Mouse (Mus musculus): ENCODE results near the gene Glis1. TPM values are rescaled to one million over a fixed set of nuclear protein-coding genes. Genes with fewer than 3 reads are reported as not detected.

Glis1 gene
- polyA plus RNA-seq, 1 experiment from 2014 or later, result 26.0 TPM

DNA sequence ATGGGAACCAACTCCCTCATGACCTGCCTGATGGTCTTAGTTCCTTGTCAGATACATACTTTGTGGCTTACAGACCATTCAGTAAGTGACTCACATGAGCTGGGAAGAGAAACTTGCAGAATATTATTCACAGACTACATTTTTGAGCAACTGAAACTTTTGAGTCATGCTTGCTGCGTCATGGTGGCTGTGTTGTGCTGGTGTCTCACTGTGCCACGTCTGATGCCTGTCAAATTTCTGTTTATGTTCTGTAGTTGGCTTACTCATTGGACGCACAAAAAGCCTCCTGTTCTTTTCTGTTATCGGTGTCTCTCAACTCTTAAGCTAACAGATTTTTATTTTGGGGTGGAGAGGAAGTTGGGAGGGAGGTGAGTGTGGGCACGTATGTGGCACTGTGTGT, 119.4 kb downstream of the Glis1 start:
- H3K4me2 ChIP-seq (replicated peaks), result no peak overlapping the region
- no peak overlapping the region for H3K9ac ChIP-seq
- H3K27ac ChIP-seq, result no peak overlapping the region
- H3K9me3 ChIP-seq, result no peaks in the 10 kb centered on the region
- ATAC-seq (ENCODE audit: insufficient number of reproducible peaks, insufficient read depth, low FRiP score, low TSS enrichment), result no peak
- WGBS, result 69% methylated on average over 5 of the region's 5 CpGs
- no peaks in the 10 kb centered on the region for H3K36me3 ChIP-seq
- H3K4me1 ChIP-seq, result peaks cover 39% of the 10 kb centered on the region
- H3K27me3 ChIP-seq, result no peaks in the 10 kb centered on the region
- H3K4me3 ChIP-seq, result no peak overlapping the region

DNA sequence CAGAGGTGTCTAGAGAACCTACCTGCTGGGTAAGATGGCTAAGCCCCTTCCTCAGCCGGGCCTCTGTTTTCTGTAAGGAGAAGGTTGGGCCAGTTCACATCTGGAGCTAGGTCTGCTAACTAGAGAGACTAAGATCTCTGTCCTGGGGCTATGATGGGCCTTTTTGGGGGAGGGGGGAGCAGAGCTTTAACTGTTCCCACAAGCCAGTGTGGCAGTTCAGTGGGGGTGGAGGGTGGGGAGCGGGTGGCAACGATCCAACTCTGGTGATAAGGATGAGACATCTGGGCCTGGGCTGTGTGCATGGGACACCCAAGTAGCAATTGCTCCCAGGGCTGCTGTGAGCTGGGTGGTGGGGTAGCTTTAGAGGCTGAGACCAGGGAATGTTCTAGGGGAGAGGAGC, 124.4 kb downstream of the Glis1 start:
- Histone ChIP-seq H3K4me3 (no peak overlapping the region), H3K9ac (no peak overlapping the region), H3K4me1 (peaks cover 23% of the 10 kb centered on the region), H3K27me3 (0 out of 2 replicates have a peak, but pooled peaks cover 2% of the 10 kb centered on the region), H3K27ac (no peak overlapping the region), H3K36me3 (no peaks in the 10 kb centered on the region), H3K4me2 (replicated peaks) (no peak overlapping the region), H3K9me3 (no peaks in the 10 kb centered on the region)
- 50% methylated on average over 3 of the region's 3 CpGs for WGBS
- no peak for ATAC-seq (ENCODE audit: insufficient number of reproducible peaks, insufficient read depth, low FRiP score, low TSS enrichment)

DNA sequence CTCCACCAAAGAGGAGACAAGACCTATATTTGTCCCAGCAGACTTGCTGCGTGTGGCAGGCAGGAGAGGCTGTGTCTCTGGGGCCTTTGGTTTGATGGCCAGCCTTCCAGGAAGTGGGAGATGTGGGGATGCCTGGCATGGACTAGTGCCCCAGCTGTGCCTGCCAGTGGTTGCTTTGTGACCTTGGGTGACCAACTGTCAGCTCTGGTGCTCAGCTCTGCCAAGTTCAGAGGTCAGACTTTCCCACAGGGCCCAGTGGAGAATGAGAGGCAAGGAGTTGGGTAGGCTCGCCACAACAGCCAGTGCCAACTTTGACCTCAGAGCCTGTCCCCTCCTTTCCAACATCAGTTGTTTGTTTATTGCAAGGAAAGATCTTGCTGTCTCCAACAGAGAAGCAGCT, 126.7 kb downstream of the Glis1 start:
- ATAC-seq (ENCODE audit: insufficient number of reproducible peaks, insufficient read depth, low FRiP score, low TSS enrichment), result no peak
- H3K4me1 ChIP-seq, result peaks cover 23% of the 10 kb centered on the region

DNA sequence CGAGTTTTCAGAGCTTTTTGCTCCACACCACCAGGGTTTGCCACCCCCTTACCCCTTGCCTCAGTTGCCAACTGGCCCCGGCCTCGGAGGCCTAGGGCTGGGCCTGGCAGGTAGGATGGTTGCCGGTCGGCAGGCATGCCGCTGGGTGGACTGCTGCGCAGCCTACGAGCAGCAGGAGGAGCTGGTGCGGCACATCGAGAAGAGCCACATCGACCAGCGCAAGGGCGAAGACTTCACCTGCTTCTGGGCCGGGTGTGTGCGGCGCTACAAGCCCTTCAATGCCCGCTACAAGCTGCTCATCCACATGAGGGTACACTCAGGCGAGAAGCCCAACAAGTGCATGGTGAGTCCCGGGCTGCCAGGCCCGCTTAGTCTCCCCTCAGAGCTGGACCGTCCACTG, 133.8 kb downstream of the Glis1 start:
- no peaks in the 10 kb centered on the region for H3K9me3 ChIP-seq
- ATAC-seq (ENCODE audit: insufficient number of reproducible peaks, insufficient read depth, low FRiP score, low TSS enrichment), result no peak
- H3K4me1 ChIP-seq, result peaks cover 11% of the 10 kb centered on the region
- no peak overlapping the region for H3K9ac ChIP-seq
- WGBS, result 72% methylated on average over 21 of the region's 21 CpGs
- H3K4me3 ChIP-seq, result no peak overlapping the region
- no peak overlapping the region for H3K4me2 ChIP-seq (replicated peaks)
- 0 out of 2 replicates have a peak, but pooled peaks cover 10% of the 10 kb centered on the region for H3K27me3 ChIP-seq
- H3K36me3 ChIP-seq, result no peaks in the 10 kb centered on the region
- no peak overlapping the region for H3K27ac ChIP-seq

More for the DNA sequence above, 126.7 kb downstream of the Glis1 start:
- Histone ChIP-seq H3K4me2 (replicated peaks) (no peak overlapping the region), H3K27ac (no peak overlapping the region), H3K36me3 (no peaks in the 10 kb centered on the region), H3K27me3 (0 out of 2 replicates have a peak, but pooled peaks cover 4% of the 10 kb centered on the region), H3K4me3 (no peak overlapping the region), H3K9ac (no peak overlapping the region), H3K9me3 (no peaks in the 10 kb centered on the region)
- WGBS, result 81% methylated on average over 2 of the region's 2 CpGs

DNA sequence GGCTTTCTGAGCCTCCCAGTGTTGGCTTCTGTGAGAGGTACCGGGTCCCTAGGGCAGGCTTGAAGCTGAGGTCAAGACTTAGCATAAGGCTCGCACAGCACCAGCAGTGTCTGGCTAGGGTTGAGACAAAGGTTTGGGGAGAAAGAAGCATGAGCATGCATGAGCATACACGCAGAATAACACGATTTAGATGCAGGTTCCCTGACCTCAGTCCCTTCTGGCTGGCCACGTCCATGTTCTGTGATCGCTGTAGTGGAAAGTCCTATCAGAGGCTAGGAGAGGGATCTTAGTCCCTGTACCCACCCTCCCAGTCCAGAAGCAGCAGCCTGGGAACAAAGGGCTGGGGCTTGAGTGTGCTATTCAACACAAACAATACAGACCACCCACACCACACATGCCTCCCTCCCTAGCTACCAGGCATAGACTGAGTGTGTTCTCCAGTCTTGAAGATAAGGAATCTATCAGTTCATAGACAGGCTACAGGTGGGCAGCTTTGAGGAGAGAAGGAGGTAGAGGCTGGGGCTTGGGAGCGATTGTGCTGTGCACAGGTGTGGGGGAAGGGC, 134.6 kb downstream of the Glis1 start:
- no peak overlapping the region for H3K4me2 ChIP-seq (replicated peaks)
- H3K27ac ChIP-seq, result no peak overlapping the region
- H3K27me3 ChIP-seq, result 0 out of 2 replicates have a peak, but pooled peaks cover 7% of the 10 kb centered on the region
- ATAC-seq (ENCODE audit: insufficient number of reproducible peaks, insufficient read depth, low FRiP score, low TSS enrichment), result no peak
- no peak overlapping the region for H3K9ac ChIP-seq
- no peak overlapping the region for H3K4me3 ChIP-seq
- 83% methylated on average over 7 of the region's 7 CpGs for WGBS
- peaks cover 11% of the 10 kb centered on the region for H3K4me1 ChIP-seq
- H3K9me3 ChIP-seq, result no peaks in the 10 kb centered on the region
- no peaks in the 10 kb centered on the region for H3K36me3 ChIP-seq

DNA sequence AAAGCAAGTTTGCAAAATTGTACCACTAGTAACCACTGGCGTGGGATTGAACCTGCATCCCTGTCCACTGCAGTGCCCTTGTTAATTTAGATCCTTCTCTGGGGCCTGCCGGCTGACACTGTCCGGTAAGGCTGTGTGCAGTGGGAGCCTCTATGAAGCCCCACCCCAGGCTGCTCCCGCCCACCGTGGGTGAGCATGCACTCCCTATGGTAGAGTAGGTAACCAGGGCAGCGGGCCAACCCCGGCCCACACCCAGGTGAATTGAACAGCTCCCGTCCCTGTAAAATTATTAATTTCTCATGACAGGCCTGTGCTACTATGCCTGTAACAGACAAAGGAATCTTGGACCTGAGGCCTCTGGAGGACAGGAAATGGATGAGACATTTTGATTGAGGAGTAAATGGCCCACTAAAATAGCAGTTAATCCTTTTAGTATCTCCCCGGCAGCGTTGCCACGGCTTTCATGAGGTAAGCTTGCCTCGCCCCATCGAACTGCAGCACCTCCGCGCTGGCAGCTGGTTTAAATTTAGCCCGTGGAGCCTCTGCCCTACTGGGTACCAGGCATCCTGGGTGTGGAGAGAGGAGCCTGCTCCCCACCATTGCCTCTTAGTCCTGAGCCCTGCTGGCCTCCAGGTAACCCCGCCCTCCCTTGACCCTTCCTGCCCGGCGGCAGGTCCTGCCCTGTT, 136.1 kb downstream of the Glis1 start:
- Histone ChIP-seq H3K36me3 (no peaks in the 10 kb centered on the region), H3K27ac (no peak overlapping the region), H3K4me2 (replicated peaks) (no peak overlapping the region), H3K9me3 (no peaks in the 10 kb centered on the region), H3K4me3 (no peak overlapping the region), H3K4me1 (peaks cover 12% of the 10 kb centered on the region), H3K27me3 (0 out of 2 replicates have a peak, but pooled peaks cover 7% of the 10 kb centered on the region), H3K9ac (no peak overlapping the region)
- no peak for ATAC-seq (ENCODE audit: insufficient number of reproducible peaks, insufficient read depth, low FRiP score, low TSS enrichment)
- WGBS, result 44% methylated on average over 19 of the region's 19 CpGs

DNA sequence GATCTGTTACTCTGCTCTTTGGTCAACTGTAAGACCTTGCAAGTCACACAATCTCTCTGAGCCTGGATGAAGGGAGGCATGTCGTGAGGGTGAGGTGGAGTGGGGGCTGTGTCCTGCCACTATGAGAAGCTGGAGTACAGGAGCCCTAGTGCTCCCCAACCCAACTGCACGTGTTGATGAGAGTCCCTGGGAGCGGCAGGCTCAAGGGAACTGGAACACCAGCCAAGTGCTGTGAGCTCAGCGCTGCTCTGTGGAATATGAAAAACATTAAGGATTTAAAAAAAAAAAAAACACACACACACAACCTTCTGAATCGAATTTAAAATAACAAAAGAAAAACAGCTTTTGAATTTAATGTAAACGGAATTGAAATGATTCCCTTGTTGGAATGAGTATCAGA, 141.4 kb downstream of the Glis1 start:
- Histone ChIP-seq H3K27me3 (no peaks in the 10 kb centered on the region), H3K4me3 (no peak overlapping the region), H3K9ac (no peak overlapping the region), H3K27ac (no peak overlapping the region), H3K4me2 (replicated peaks) (no peak overlapping the region), H3K9me3 (no peaks in the 10 kb centered on the region), H3K4me1 (peaks cover 18% of the 10 kb centered on the region), H3K36me3 (no peaks in the 10 kb centered on the region)
- no peak for ATAC-seq (ENCODE audit: insufficient number of reproducible peaks, insufficient read depth, low FRiP score, low TSS enrichment)
- WGBS, result 62% methylated on average over 6 of the region's 6 CpGs

DNA sequence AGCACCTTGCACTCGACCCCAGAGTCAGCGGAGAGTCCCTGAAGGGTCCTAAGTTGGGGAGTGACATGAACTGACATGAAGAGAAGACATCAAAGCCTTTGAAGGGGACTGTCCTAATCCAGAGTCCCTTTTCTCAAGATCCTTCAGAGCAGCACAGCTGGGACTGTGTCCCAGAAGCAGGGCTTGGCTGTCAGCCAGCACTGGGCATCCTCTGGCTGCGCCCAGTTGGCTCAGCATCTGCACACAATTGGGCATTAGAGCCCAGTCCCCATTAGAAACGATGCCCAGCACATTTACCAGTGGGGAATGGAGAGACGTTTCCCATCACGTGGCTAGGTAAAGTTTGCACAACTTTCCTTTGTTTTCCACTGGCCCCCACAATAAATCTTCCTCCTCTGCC, 142.4 kb downstream of the Glis1 start:
- no peaks in the 10 kb centered on the region for H3K27me3 ChIP-seq
- H3K36me3 ChIP-seq, result no peaks in the 10 kb centered on the region
- 59% methylated on average over 6 of the region's 6 CpGs for WGBS
- peaks cover 15% of the 10 kb centered on the region; the same call in 1 of the 2 replicates for H3K4me1 ChIP-seq
- no peak overlapping the region for H3K4me2 ChIP-seq (replicated peaks)
- H3K9me3 ChIP-seq, result no peaks in the 10 kb centered on the region
- ATAC-seq (ENCODE audit: insufficient number of reproducible peaks, insufficient read depth, low FRiP score, low TSS enrichment), result no peak
- H3K27ac ChIP-seq, result no peak overlapping the region
- H3K4me3 ChIP-seq, result no peak overlapping the region
- no peak overlapping the region for H3K9ac ChIP-seq

DNA sequence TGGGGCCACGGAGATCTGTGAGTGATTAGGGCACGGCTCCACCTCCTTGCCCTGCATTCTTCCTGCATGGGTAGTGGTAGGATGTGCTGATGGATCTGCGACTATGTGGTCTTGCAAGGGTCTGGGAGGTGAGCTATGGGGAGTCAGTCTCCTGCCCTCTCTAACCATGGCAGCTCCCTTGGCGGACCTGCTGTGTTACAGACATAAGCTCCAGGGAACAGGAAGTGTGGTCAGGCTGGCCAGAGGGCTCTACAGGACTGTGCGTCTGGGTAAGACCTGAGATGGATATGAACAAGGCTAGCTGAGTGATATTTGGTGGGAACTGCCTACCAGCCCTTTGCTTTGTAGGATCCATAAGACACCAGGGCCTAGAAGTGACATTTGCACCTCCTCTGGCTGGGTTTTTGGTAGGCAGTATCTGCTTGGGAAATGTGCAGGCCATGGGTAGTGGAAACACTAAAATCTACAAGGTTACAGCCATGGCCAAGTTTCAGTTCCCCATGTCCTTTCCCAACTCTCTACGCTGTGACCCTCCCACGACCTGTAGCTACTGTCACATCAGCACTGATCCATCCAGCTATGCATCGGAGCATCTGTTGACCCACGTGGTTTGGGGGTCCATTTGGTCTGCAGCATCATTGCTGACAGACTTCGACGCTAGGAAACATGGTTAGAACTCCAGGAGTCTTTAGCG, 142.9 kb downstream of the Glis1 start:
- Histone ChIP-seq H3K27me3 (no peaks in the 10 kb centered on the region), H3K27ac (no peak overlapping the region), H3K9me3 (no peaks in the 10 kb centered on the region), H3K9ac (no peak overlapping the region), H3K4me3 (no peak overlapping the region), H3K36me3 (no peaks in the 10 kb centered on the region), H3K4me1 (peaks cover 15% of the 10 kb centered on the region; the same call in 1 of the 2 replicates), H3K4me2 (replicated peaks) (no peak overlapping the region)
- 78% methylated on average over 12 of the region's 12 CpGs for WGBS
- ATAC-seq (ENCODE audit: insufficient number of reproducible peaks, insufficient read depth, low FRiP score, low TSS enrichment), result peak; percentile 28; the same call in 1 of the 2 replicates

DNA sequence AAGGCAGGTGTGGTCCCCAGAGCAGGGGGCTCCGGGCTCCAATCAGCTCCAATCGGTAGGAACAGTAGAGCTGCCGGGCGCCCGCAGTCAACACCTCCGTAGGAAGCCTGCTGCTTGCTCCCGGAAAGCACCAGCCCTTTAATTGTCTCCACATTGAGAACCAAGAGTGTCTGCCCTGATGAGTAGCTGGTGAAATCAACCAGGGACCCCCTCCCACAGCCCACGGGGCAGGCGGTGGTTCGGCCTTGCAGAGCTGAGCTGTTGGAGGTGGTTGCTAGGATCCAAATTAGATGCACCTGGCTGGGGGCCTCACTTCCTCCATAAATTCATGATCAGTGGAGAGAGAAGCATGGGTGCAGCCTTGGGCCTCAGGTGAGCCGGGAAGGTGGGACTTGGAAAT, 146.5 kb downstream of the Glis1 start:
- H3K36me3 ChIP-seq, result no peaks in the 10 kb centered on the region
- 36% methylated on average over 11 of the region's 11 CpGs for WGBS
- H3K9me3 ChIP-seq, result no peaks in the 10 kb centered on the region
- no peak overlapping the region for H3K9ac ChIP-seq
- H3K27ac ChIP-seq, result no peak overlapping the region
- no peak overlapping the region for H3K4me2 ChIP-seq (replicated peaks)
- ATAC-seq (ENCODE audit: insufficient number of reproducible peaks, insufficient read depth, low FRiP score, low TSS enrichment), result no peak
- H3K4me3 ChIP-seq, result no peak overlapping the region
- H3K4me1 ChIP-seq, result peaks cover 10% of the 10 kb centered on the region; the same call in 1 of the 2 replicates
- no peaks in the 10 kb centered on the region for H3K27me3 ChIP-seq

DNA sequence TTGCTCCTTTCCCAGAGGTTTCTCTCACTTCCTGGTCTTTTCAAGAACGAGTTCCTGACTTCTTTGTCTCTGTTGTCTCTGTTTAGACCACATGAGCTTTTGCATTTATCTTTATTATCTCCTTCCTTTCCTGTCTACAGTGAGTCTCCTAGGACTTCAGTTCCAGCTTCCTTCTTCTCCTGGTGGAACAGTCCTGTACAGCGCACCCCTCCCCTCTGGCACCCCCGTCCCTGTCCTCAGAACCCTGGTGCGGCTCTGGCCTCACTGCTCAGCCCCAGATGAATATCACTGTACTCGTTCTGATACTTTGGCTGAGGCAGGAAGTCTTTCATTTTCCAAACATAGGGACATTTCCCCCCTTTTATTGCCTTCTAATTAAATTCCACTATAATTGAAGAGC, 152.0 kb downstream of the Glis1 start:
- H3K27ac ChIP-seq, result no peak overlapping the region
- H3K9me3 ChIP-seq, result no peaks in the 10 kb centered on the region
- H3K4me2 ChIP-seq (replicated peaks), result no peak overlapping the region
- H3K4me1 ChIP-seq, result peaks cover 8% of the 10 kb centered on the region; the same call in 1 of the 2 replicates
- WGBS, result 60% methylated on average over 5 of the region's 5 CpGs
- H3K4me3 ChIP-seq, result no peak overlapping the region
- no peak overlapping the region for H3K9ac ChIP-seq
- no peak for ATAC-seq (ENCODE audit: insufficient number of reproducible peaks, insufficient read depth, low FRiP score, low TSS enrichment)
- no peaks in the 10 kb centered on the region for H3K36me3 ChIP-seq
- H3K27me3 ChIP-seq, result no peaks in the 10 kb centered on the region

DNA sequence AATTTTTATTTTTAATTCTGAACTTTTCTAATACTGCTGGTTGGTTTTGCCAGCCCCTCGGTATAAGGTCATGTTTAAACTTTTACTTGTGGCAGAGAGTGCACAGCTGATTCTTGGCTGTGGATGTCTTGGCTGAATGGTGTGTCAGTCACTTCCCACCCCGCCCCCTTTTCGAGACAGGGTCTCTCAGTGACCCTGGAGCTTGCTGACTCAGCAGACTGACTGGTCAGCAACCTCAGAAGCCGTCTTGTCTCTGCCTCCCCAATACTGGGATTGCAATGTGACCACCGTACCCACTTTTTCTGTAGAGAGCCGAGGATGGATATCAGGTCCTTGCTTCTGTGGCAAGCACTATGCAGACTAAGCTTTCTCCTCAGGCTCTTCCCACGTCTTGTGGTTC, 154.2 kb downstream of the Glis1 start:
- WGBS, result 78% methylated on average over 7 of the region's 7 CpGs
- Histone ChIP-seq H3K36me3 (no peaks in the 10 kb centered on the region), H3K27ac (no peak overlapping the region), H3K9me3 (no peaks in the 10 kb centered on the region), H3K4me2 (replicated peaks) (no peak overlapping the region), H3K4me1 (peaks cover 8% of the 10 kb centered on the region; the same call in 1 of the 2 replicates), H3K27me3 (no peaks in the 10 kb centered on the region), H3K9ac (no peak overlapping the region), H3K4me3 (no peak overlapping the region)
- no peak for ATAC-seq (ENCODE audit: insufficient number of reproducible peaks, insufficient read depth, low FRiP score, low TSS enrichment)
